Mouse (Mus musculus) limb, embryonic 11.5 days (tissue): ENCODE measurements around the gene 2700097O09Rik. TPM values are rescaled to one million over a fixed set of nuclear protein-coding genes. Genes with fewer than 3 reads are reported as not detected.

ENCODE experiments used
- ATAC-seq: fragments of 200-750 bp; cut with Nextera tagmentation; 2 replicates; pipeline ENCODE4 v1.8.0; 2017; ENCODE audit warnings: low read depth; ENCODE audit not compliant: insufficient number of reproducible peaks, low FRiP score, low TSS enrichment
- DNase-seq: peaks from one replicate; pipeline ENCODE4 v3.0.0-alpha.2; 2015; ENCODE audit warnings: low spot score
- H3K27ac ChIP-seq: fragments of 300-500 bp; sonication (generic); replicated peaks from 2 replicates; pipeline ENCODE4 v1.5.1; 2014; ENCODE audit warnings: low read depth, mild to moderate bottlenecking, low read length
- H3K27me3 ChIP-seq: fragments of 300-500 bp; sonication (generic); 2 replicates; pipeline ENCODE4 v1.6.1; 2014; ENCODE audit warnings: mild to moderate bottlenecking, low read length, mixed read lengths; ENCODE audit not compliant: control insufficient read depth, insufficient read depth
- H3K36me3 ChIP-seq: fragments of 300-500 bp; sonication (generic); 2 replicates; pipeline ENCODE4 v1.6.1; 2014; ENCODE audit warnings: mild to moderate bottlenecking, low read length, moderate library complexity, mixed read lengths; ENCODE audit not compliant: control insufficient read depth, insufficient read depth
- H3K4me1 ChIP-seq: fragments of 300-500 bp; sonication (generic); 2 replicates; pipeline ENCODE4 v1.6.1; 2014; ENCODE audit warnings: low read length, mixed read lengths; ENCODE audit not compliant: control insufficient read depth, insufficient read depth
- H3K4me2 ChIP-seq: fragments of 300-500 bp; sonication (generic); 2 replicates; pipeline ENCODE4 v1.6.1; 2014; ENCODE audit warnings: low read depth, mild to moderate bottlenecking, moderate library complexity; ENCODE audit not compliant: severe bottlenecking
- H3K4me3 ChIP-seq: fragments of 300-500 bp; sonication (generic); 2 replicates; pipeline ENCODE4 v1.5.1; 2014; ENCODE audit warnings: low read depth, low read length
- H3K9ac ChIP-seq: fragments of 300-500 bp; sonication (generic); 2 replicates; pipeline ENCODE4 v1.6.1; 2014; ENCODE audit warnings: mild to moderate bottlenecking, low read length
- H3K9me3 ChIP-seq: fragments of 300-500 bp; sonication (generic); 2 replicates; pipeline ENCODE4 v1.6.1; 2016; ENCODE audit warnings: low read length; ENCODE audit not compliant: control insufficient read depth
- WGBS: fragments of 180-500 bp; shearing (Covaris S2); extraction: QIAGEN DNeasy Blood & Tissue Kit; methylation state at CpG from one replicate; pipeline ENCODE4 v1.1.7; 2014; 5-methylcytosine and 5-hydroxymethylcytosine counted together
- polyA plus RNA-seq: library from polyadenylated mRNA; unstranded; fragments of >200 nt; fragmentation: Nextera tagmentation; extraction: Ambion mirVana; gene quantifications from 2 replicates; pipeline ENCODE4 v1.2.1, GENCODE M21; 2014

Gene 2700097O09Rik
- polyA plus RNA-seq, 1 experiment from 2014 or later, result 40.8 TPM

GRCm38 (mm10) chr12:55073686-55074085, 6.2 kb downstream of the 2700097O09Rik start:
- 93% methylated on average over 7 of the region's 7 CpGs for WGBS
- no peaks in the 10 kb centered on the region for H3K36me3 ChIP-seq
- H3K27ac ChIP-seq, result no peak overlapping the region
- no peak overlapping the region for H3K4me3 ChIP-seq
- no peak for DNase-seq
- no peak overlapping the region for H3K4me2 ChIP-seq
- H3K27me3 ChIP-seq, result no peaks in the 10 kb centered on the region
- no peak for ATAC-seq
- no peaks in the 10 kb centered on the region for H3K4me1 ChIP-seq
- H3K9ac ChIP-seq, result no peak overlapping the region
- H3K9me3 ChIP-seq, result no peaks in the 10 kb centered on the region

DNA sequence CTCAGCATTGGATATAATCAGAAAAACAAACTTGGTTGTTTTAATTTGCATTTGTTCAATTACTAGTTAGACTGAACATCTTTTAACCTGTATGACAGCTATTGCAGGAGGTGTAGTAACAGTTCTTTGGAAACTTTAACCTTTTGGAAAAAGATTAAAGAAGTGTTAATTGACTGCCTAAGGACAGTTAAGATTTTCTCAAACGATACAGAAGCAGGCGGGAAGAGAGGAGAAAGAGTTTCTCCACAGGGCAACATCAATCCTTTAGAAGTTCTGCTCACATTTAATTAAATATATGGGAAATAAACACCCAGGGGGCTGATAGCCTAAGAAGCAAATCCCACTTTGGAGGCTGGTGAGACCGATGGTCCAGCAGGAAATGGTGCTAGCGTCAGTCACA, 7.4 kb downstream of the 2700097O09Rik start:
- 46% methylated on average over 4 of the region's 4 CpGs for WGBS
- DNase-seq, result no peak
- H3K27ac ChIP-seq, result no peak overlapping the region
- no peaks in the 10 kb centered on the region for H3K9me3 ChIP-seq
- H3K27me3 ChIP-seq, result no peaks in the 10 kb centered on the region
- ATAC-seq, result no peak
- no peaks in the 10 kb centered on the region for H3K4me1 ChIP-seq
- H3K4me2 ChIP-seq, result no peak overlapping the region
- no peak overlapping the region for H3K4me3 ChIP-seq
- no peak overlapping the region for H3K9ac ChIP-seq
- no peaks in the 10 kb centered on the region for H3K36me3 ChIP-seq

GRCm38 (mm10) chr12:55062141-55062540, 17.8 kb downstream of the 2700097O09Rik start:
- ATAC-seq, result no peak
- no peak overlapping the region for H3K9ac ChIP-seq
- no peak for DNase-seq
- no peaks in the 10 kb centered on the region for H3K36me3 ChIP-seq
- H3K27me3 ChIP-seq, result no peaks in the 10 kb centered on the region
- WGBS, result 95% methylated on average over 1 of the region's 1 CpGs
- H3K9me3 ChIP-seq, result no peaks in the 10 kb centered on the region
- H3K4me2 ChIP-seq, result no peak overlapping the region
- H3K4me3 ChIP-seq, result no peak overlapping the region
- H3K27ac ChIP-seq, result no peak overlapping the region
- no peaks in the 10 kb centered on the region for H3K4me1 ChIP-seq

DNA sequence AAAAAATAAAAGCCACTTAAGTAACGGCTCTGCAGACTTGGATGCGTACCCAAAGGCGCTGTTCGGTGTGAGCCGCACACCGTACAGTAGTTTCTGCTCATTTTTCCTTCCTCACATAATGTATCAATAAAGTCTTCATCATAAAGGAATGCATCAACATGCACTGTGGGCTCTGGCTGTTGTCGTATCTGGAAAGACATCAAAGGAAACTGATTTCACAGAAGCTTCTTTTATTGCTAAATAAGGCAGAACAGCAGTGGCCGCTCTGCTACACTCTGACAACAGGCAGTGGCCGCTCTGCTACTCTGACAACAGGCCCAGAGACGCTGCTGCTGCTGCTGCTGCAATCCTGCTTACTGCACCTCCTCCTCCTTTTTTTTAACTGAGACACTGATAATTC, 18.9 kb downstream of the 2700097O09Rik start:
- Histone ChIP-seq H3K27me3 (no peaks in the 10 kb centered on the region), H3K4me1 (no peaks in the 10 kb centered on the region), H3K27ac (no peak overlapping the region), H3K9me3 (no peaks in the 10 kb centered on the region), H3K4me3 (no peak overlapping the region), H3K9ac (no peak overlapping the region), H3K4me2 (no peak overlapping the region), H3K36me3 (no peaks in the 10 kb centered on the region)
- WGBS, result 80% methylated on average over 10 of the region's 10 CpGs
- ATAC-seq (no peak), DNase-seq (no peak)

DNA sequence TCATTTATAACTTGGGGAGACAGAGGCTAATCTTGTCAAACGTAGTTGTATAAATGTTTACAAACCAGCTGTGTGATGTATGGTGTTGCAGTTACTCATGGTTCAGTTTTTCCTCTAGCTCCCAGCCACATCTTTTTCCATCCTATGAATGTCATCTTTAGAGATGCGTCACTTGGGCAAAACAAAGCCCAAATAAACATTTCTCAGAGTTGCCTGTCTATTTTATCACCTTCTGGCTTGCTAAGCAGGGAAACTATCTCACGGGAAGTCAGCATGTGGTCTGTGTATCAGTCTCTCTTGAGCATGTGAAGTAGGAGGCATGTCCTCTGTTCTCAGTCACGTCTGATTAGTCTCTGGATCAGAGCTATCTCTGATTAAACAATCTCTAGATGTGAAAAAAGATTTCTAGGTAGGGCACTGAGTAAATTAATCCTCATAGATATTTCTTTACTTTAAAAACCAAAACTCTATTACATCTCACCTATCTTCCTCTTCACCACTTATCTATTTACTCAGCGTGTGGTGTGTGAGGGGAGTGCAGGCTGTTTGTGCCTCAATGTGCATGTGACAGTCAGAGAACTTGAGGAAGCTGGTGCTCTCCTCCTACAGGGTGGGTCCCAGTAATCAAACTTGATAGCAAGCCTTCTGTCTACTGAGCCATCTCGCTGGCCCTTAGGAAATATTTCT, 19.6 kb downstream of the 2700097O09Rik start:
- DNase-seq, result no peak
- H3K9me3 ChIP-seq, result no peaks in the 10 kb centered on the region
- ATAC-seq, result no peak
- H3K4me2 ChIP-seq, result no peak overlapping the region
- no peak overlapping the region for H3K4me3 ChIP-seq
- 87% methylated on average over 6 of the region's 6 CpGs for WGBS
- no peaks in the 10 kb centered on the region for H3K4me1 ChIP-seq
- H3K27me3 ChIP-seq, result no peaks in the 10 kb centered on the region
- H3K9ac ChIP-seq, result no peak overlapping the region
- no peak overlapping the region for H3K27ac ChIP-seq
- no peaks in the 10 kb centered on the region; the same call in 1 of the 2 replicates for H3K36me3 ChIP-seq

GRCm38 (mm10) chr12:55059812-55060211, 20.1 kb downstream of the 2700097O09Rik start:
- Histone ChIP-seq H3K9me3 (no peaks in the 10 kb centered on the region), H3K4me2 (no peak overlapping the region), H3K27me3 (no peaks in the 10 kb centered on the region), H3K27ac (no peak overlapping the region), H3K4me1 (no peaks in the 10 kb centered on the region), H3K9ac (no peak overlapping the region), H3K36me3 (no peaks in the 10 kb centered on the region; the same call in 1 of the 2 replicates), H3K4me3 (no peak overlapping the region)
- ATAC-seq, result no peak
- 66% methylated on average over 3 of the region's 3 CpGs for WGBS
- DNase-seq, result no peak

DNA sequence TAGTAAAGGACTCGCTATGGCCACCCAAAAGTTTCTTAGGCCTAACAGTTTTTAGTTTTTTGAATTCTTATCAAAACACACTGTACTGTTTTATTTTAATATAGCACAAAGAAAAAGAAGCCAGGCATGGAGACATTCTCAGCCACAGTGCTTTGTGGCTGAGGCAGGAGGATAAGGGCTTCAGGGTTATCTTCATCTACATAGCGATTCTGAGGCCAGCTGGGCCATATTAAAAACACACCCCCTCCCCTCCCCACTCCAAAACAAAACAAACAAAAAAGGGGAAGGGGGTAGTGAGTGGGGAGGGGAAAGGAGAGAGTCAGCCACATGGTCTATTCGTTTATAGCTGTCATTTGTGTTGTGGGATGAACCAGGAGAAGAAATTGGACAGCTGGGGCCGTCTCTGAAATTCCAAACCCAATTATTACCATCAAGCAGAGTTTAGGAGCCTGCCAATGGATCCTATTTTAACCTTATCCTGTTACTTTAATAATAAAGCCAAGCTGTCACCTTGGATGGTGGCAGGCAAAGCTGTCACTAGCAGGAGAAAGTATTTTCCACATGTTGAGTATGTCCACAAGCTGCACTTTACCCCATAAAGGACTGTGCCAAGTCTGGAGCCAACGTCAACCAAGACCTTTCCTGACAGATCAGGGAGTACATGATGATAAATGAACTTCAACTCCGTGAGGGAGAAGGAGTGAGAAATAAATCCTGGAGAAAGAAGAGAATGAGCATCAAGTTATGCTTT, 20.9 kb downstream of the 2700097O09Rik start:
- no peak for ATAC-seq
- no peak for DNase-seq

GRCm38 (mm10) chr12:55056703-55057102, 23.2 kb downstream of the 2700097O09Rik start:
- 80% methylated on average over 2 of the region's 2 CpGs for WGBS
- no peak overlapping the region for H3K4me2 ChIP-seq
- H3K9ac ChIP-seq, result no peak overlapping the region
- no peak for DNase-seq
- no peaks in the 10 kb centered on the region for H3K27me3 ChIP-seq
- no peak overlapping the region for H3K27ac ChIP-seq
- no peak overlapping the region for H3K4me3 ChIP-seq
- ATAC-seq, result no peak
- H3K4me1 ChIP-seq, result no peaks in the 10 kb centered on the region
- no peaks in the 10 kb centered on the region; the same call in 1 of the 2 replicates for H3K36me3 ChIP-seq
- H3K9me3 ChIP-seq, result no peaks in the 10 kb centered on the region

More for the DNA sequence above, 20.9 kb downstream of the 2700097O09Rik start:
- H3K4me2 ChIP-seq, result no peak overlapping the region
- H3K36me3 ChIP-seq, result no peaks in the 10 kb centered on the region; the same call in 1 of the 2 replicates
- no peak overlapping the region for H3K4me3 ChIP-seq
- no peaks in the 10 kb centered on the region for H3K4me1 ChIP-seq
- no peaks in the 10 kb centered on the region for H3K27me3 ChIP-seq
- H3K9me3 ChIP-seq, result no peaks in the 10 kb centered on the region
- WGBS, result 68% methylated on average over 6 of the region's 6 CpGs
- no peak overlapping the region for H3K27ac ChIP-seq
- no peak overlapping the region for H3K9ac ChIP-seq
